Mouse (Mus musculus): Measurements from ENCODE around the gene Zbtb48.
A peak's percentile ranks its signal among the peaks of the same experiment; 100 is the strongest.

Zbtb48 gene

GRCm38 (mm10) chr4:152027524-152027923 lies at the start of gene Zbtb48:
TSS of gene Zbtb48 (minus strand) at chr4:152027671.
- DNase-seq (ENCODE audit: low read depth, low spot score), result peak; percentile 96

- DNase-seq (ENCODE audit: low read depth, low spot score), result no peak
Measured at GRCm38 (mm10) chr4:152077191-152077590, 49.7 kb upstream of the Zbtb48 start.

DNA sequence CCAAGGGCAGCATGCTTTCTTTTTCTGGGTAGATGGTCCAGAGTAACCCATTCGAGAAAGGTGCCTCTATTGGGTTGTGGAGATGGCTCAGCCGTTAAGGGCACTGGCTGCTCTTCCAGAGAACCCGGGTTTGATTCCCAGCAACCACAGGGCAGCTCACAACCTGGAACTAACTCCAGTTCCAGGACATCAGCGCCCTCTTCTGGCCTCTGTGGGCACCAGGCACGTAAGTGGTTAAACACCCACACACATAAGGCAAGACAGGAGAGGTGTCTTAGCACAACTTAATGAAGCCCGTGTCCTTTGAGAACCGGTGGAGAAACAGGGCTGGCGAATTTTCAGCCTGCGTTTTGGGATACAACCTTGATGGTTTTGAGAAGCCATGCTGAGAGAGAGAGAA lies 47.1 kb upstream of the Zbtb48 start:
- DNase-seq (ENCODE audit: low read depth, low spot score), result no peak

GRCm38 (mm10) chr4:152073715-152074114 lies 46.2 kb upstream of the Zbtb48 start:
- DNase-seq (ENCODE audit: low read depth, low spot score), result no peak

GRCm38 (mm10) chr4:152072655-152073054 lies 45.2 kb upstream of the Zbtb48 start:
- DNase-seq (ENCODE audit: low read depth, low spot score), result no peak

- DNase-seq (ENCODE audit: low read depth, low spot score), result no peak
Measured at GRCm38 (mm10) chr4:152072121-152072601, 44.7 kb upstream of the Zbtb48 start, which contains the start of gene Plekhg5. TSS of gene Plekhg5 (plus strand) at chr4:152072498.

GRCm38 (mm10) chr4:152070494-152071396 lies 43.3 kb upstream of the Zbtb48 start:
- no peak for DNase-seq (ENCODE audit: low read depth, low spot score)

- no peak for DNase-seq (ENCODE audit: low read depth, low spot score)
Measured at GRCm38 (mm10) chr4:152069245-152069644, 41.8 kb upstream of the Zbtb48 start.

DNA sequence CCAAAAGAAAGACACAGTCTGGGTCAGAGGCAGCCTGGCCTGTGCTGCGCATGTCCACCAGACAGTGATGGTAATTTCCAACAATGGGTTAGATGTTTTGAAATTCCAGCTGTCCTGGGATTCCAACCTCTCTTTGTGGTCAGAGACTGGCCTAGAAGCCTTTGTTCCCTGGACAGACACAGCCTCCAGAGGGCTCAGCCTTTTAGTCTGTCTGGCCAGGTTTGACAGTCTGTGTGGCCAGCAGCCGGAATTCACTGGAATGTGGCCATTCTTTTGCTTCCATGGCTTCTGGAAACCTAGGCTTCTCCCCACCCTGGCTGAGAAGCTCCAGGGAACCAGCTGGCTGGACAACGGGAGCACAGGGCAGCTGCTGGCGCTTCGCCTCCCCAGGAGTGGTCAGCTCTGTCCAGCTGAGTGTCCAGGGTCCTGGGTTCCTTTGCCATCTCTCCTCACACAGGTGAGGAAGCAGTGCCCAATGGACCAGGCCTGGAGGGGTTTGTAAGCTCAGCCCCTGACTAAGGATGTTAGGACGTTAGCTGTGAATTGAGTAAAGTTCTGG lies 40.8 kb upstream of the Zbtb48 start:
- no peak for DNase-seq (ENCODE audit: low read depth, low spot score)

DNA sequence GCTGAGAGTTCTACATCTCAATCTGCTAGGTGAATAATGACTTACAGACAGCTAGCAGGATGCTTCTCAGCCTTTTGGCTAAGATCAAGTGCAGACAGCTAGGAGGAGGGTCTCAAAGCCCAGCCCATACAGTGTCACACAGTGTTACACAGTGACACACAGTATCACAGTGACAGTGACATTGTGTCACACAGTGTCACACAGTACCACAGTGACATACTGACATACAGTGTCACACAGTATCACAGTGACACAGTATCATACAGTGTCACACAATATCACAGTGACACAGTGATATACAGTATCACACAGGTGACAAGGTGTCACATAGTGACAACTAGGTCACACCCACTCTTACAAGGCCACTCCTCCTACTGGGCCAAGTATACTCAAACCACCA lies 39.8 kb upstream of the Zbtb48 start:
- DNase-seq (ENCODE audit: low read depth, low spot score), result no peak

- DNase-seq (ENCODE audit: low read depth, low spot score), result no peak
Measured at GRCm38 (mm10) chr4:152062390-152063110, 35.1 kb upstream of the Zbtb48 start.

DNA sequence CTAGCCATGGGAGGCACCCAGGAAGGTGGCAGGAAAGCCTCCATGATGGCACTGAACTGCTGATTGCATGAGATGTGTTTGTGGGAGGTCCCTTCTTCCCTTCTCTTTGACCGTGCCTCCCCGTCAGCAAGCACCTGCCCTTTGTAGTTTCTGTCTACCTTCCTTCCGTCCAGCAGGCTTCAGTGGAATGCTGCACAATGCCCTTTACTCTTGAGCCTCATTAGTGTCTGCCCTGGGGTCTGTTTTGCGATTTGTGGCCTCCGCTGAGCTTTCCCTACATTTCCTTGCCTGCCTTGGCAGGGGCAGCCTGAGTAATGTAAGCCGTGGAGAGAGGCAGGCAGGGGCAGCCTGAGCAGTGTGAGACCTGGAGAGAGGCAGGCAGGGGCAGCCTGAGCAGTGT lies 17.1 kb upstream of the Zbtb48 start:
- no peak for DNase-seq (ENCODE audit: low read depth, low spot score)

GRCm38 (mm10) chr4:152043171-152043570 lies 15.7 kb upstream of the Zbtb48 start:
- no peak for DNase-seq (ENCODE audit: low read depth, low spot score)

DNA sequence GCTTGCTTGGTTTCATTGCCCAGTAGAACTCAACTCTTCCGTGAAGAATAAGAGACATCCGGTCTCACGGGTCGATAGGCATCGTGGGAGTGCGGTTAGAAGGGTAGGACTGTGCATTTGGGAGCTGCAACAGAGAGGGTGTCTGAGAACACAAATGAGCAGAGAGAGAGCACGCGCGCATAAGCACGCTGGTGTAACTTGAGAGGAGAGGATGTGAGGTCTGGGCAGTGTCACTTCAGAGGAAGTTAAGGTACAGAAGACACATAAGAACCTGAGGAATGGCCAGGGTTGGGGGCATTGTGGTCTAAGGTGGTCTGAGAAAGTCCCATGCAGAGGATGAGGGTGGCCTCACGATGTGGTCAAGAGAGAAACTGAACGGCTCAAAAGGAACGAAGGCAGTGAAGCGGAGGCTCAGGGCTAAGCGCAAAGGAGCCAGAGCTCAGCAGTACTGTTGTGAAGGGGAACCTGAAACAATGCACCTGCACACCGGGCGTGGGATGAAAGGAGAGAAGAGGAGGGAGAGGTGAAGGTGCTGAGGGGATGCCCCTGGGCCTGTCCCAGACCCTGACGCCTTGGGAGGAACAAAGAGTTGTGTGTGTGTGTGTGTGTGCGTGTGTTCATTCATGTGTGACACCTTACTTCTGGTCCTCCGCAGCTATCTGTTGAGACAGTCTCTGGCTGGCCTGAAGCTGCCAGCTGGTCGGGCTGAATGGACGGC lies 14.6 kb upstream of the Zbtb48 start:
- peak; percentile 92 for DNase-seq (ENCODE audit: low read depth, low spot score)

DNA sequence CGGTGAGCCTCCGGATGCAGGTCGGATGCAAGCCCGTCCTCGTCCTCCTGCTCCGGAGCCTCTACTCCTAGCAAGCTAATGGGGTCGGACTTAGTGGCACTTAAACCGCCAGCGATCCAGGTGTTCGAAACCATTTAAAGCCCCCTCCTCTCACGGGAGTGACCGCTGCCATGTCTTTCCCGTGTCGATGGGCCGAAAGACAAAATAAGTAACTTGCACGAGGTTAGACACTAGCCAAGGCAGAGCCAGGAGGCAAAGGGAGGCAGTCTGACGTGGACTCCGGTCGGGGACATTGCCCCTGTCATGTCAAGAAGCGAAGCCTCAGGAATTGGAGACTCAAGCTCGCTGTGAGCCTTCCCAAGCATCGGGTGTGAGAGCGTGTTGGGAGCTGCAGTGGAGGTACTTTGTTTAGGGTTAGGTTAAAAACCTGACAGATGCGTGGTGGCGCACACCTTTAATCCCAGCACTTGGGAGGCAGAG lies 12.4 kb upstream of the Zbtb48 start:
- DNase-seq (ENCODE audit: low read depth, low spot score), result no peak

- peak; percentile 95 for DNase-seq (ENCODE audit: low read depth, low spot score)
Measured at GRCm38 (mm10) chr4:152038985-152039830, 11.7 kb upstream of the Zbtb48 start, which contains the start of gene Nol9. TSS of gene Nol9 (plus strand) at chr4:152039321.

DNA sequence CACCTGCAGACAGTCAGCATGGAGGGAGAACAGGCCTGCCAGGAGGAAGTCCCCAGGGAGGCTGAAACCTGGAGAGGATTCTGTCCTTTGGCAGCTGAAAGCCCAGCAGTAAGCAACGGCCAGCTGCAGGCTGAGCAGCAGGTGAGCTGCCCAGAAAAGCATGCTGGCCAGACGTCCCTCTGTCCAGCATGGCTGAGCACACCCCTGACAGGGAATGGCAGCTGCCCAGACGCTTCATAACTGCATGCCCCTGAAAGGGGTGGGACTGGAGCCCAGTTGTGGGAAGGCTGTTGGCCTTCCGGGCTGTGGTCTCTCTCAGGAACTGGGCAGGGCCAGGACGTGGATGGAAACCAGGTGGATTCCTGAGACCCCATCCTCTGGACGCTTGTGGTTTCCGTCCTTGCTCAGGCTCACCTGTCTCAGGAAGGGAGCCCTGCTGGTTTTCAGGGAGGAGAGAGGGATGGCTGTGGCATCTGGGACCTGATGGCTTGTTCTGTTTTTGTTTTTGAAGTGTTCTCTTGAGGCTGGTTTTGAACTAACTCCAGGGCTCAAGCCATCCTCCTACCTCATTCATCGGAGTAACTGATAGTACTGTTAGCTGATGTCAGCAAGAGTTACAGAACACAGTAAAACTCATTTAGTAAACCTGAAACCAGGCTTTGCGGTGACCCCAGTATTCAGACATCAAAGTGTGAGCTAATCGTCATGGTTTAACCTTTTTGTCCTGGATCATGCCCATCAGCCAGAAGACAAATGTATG lies 10.9 kb upstream of the Zbtb48 start, which contains the start of gene Tas1r1:
Gene Tas1r1, minus strand, starts transcription at position 344 of the 760 bp plus-strand sequence.
- peak; percentile 16 for DNase-seq (ENCODE audit: low read depth, low spot score)

DNA sequence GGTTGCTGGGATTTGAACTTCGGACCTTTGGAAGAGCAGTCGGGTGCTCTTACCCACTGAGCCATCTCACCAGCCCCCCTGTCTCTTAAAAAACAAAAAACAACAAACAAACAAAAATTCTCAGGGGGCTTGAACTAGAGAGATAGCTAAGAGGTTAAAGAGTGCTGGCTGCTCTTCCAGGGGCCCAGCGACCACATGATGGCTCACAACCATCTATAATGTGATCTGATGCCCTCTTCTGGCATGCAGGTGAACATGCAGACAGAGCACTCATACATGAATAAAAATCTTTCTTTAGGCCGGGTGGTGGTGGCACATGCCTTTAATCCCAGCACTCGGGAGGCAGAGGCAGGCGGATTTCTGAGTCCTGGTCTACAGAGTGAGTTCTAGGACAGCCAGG lies 9.0 kb upstream of the Zbtb48 start:
- DNase-seq (ENCODE audit: low read depth, low spot score), result peak; percentile 39

- no peak for DNase-seq (ENCODE audit: low read depth, low spot score)
Measured at GRCm38 (mm10) chr4:152032922-152033321, 5.5 kb upstream of the Zbtb48 start.

- no peak for DNase-seq (ENCODE audit: low read depth, low spot score)
Measured at GRCm38 (mm10) chr4:152029997-152030396, 2.5 kb upstream of the Zbtb48 start.
